Mouse (Mus musculus): ENCODE data around the gene Olfr513. TPM values are rescaled to one million over a fixed set of nuclear protein-coding genes. Genes with fewer than 3 reads are reported as not detected.

Olfr513 gene
- polyA plus RNA-seq (2015; fragmentation: Nextera tagmentation; extraction: Ambion mirVana) = not detected in 2 replicates

- no peak for ATAC-seq (ENCODE audit: low read depth)
- H3K27ac ChIP-seq (ENCODE audit: low read length) = no peak within 1 kb of the TSS
- no peak within 1 kb of the TSS for H3K4me3 ChIP-seq (ENCODE audit: low read depth, low read length)
- H3K4me2 ChIP-seq (ENCODE audit: low read depth, low read length) = no peak within 1 kb of the TSS
- 27% methylated on average over 1 of the region's 1 CpGs for WGBS (ENCODE audit: insufficient replicate concordance)
- no peaks in the 10 kb centered on the region for H3K27me3 ChIP-seq (ENCODE audit: control insufficient read depth, insufficient read depth, low read depth, low read length)
- no peaks in the 10 kb centered on the region for H3K4me1 ChIP-seq (ENCODE audit: control insufficient read depth, low read depth, low read length)
- no peaks in the 10 kb centered on the region for H3K9me3 ChIP-seq (replicated peaks; ENCODE audit: control insufficient read depth, low read length)
- no peak within 1 kb of the TSS for H3K9ac ChIP-seq (ENCODE audit: low read depth, low read length)
- no peaks in the 10 kb centered on the region for H3K36me3 ChIP-seq (ENCODE audit: control insufficient read depth, insufficient read depth)
Measured at GRCm38 (mm10) chr7:108750673-108751072, at the start of gene Olfr513. TSS of gene Olfr513 (plus strand) at chr7:108750973.

- no peak within 1 kb of the TSS for H3K27ac ChIP-seq (ENCODE audit: low read length)
- H3K4me1 ChIP-seq (ENCODE audit: control insufficient read depth, low read depth, low read length) = no peaks in the 10 kb centered on the region
- no peaks in the 10 kb centered on the region for H3K9me3 ChIP-seq (replicated peaks; ENCODE audit: control insufficient read depth, low read length)
- ATAC-seq (ENCODE audit: low read depth) = no peak
- H3K36me3 ChIP-seq (ENCODE audit: control insufficient read depth, insufficient read depth) = no peaks in the 10 kb centered on the region
- no peak within 1 kb of the TSS for H3K4me2 ChIP-seq (ENCODE audit: low read depth, low read length)
- H3K9ac ChIP-seq (ENCODE audit: low read depth, low read length) = no peak within 1 kb of the TSS
- H3K27me3 ChIP-seq (ENCODE audit: control insufficient read depth, insufficient read depth, low read depth, low read length) = no peaks in the 10 kb centered on the region
- no peak within 1 kb of the TSS for H3K4me3 ChIP-seq (ENCODE audit: low read depth, low read length)
Measured at GRCm38 (mm10) chr7:108713020-108713419, 37.8 kb upstream of the Olfr513 start, which contains the start of gene Olfr512. TSS of gene Olfr512 (plus strand) at chr7:108713320.

- Histone ChIP-seq H3K9me3 (replicated peaks; ENCODE audit: control insufficient read depth, low read length) (no peaks in the 10 kb centered on the region), H3K4me2 (ENCODE audit: low read depth, low read length) (no peak overlapping the region), H3K27ac (ENCODE audit: low read length) (no peak overlapping the region), H3K4me3 (ENCODE audit: low read depth, low read length) (no peak overlapping the region), H3K36me3 (ENCODE audit: control insufficient read depth, insufficient read depth) (no peaks in the 10 kb centered on the region), H3K9ac (ENCODE audit: low read depth, low read length) (no peak overlapping the region), H3K4me1 (ENCODE audit: control insufficient read depth, low read depth, low read length) (no peaks in the 10 kb centered on the region), H3K27me3 (ENCODE audit: control insufficient read depth, insufficient read depth, low read depth, low read length) (no peaks in the 10 kb centered on the region)
- WGBS (ENCODE audit: insufficient replicate concordance) = 32% methylated on average over 3 of the region's 3 CpGs
- no peak for ATAC-seq (ENCODE audit: low read depth)
Measured at GRCm38 (mm10) chr7:108760411-108760810, 9.6 kb downstream of the Olfr513 start.

GRCm38 (mm10) chr7:108797205-108797933 lies 46.6 kb downstream of the Olfr513 start:
- WGBS (ENCODE audit: insufficient replicate concordance) = 31% methylated on average over 1 of the region's 1 CpGs
- H3K4me3 ChIP-seq (ENCODE audit: low read depth, low read length) = no peak overlapping the region
- H3K4me2 ChIP-seq (ENCODE audit: low read depth, low read length) = no peak overlapping the region
- H3K9ac ChIP-seq (ENCODE audit: low read depth, low read length) = no peak overlapping the region
- ATAC-seq (ENCODE audit: low read depth) = no peak
- H3K9me3 ChIP-seq (replicated peaks; ENCODE audit: control insufficient read depth, low read length) = no peaks in the 10 kb centered on the region
- no peak overlapping the region for H3K27ac ChIP-seq (ENCODE audit: low read length)
- no peaks in the 10 kb centered on the region for H3K4me1 ChIP-seq (ENCODE audit: control insufficient read depth, low read depth, low read length)
- H3K27me3 ChIP-seq (ENCODE audit: control insufficient read depth, insufficient read depth, low read depth, low read length) = no peaks in the 10 kb centered on the region
- no peaks in the 10 kb centered on the region for H3K36me3 ChIP-seq (ENCODE audit: control insufficient read depth, insufficient read depth)

Other genes starting within 250 kb of the Olfr513 start
- gene Olfr502, start 225.9 kb upstream of the Olfr513 start, polyA plus RNA-seq (2015; fragmentation: Nextera tagmentation; extraction: Ambion mirVana) = not detected in 2 replicates
- gene Olfr503, start 206.4 kb upstream of the Olfr513 start, polyA plus RNA-seq (2015; fragmentation: Nextera tagmentation; extraction: Ambion mirVana) = not detected in 2 replicates
- not detected in 2 replicates for gene Olfr504, start 185.2 kb upstream of the Olfr513 start, polyA plus RNA-seq (2015; fragmentation: Nextera tagmentation; extraction: Ambion mirVana)
- not detected in 2 replicates for gene Olfr506, start 140.2 kb upstream of the Olfr513 start, polyA plus RNA-seq (2015; fragmentation: Nextera tagmentation; extraction: Ambion mirVana)
- not detected in 2 replicates for gene Olfr507, start 129.2 kb upstream of the Olfr513 start, polyA plus RNA-seq (2015; fragmentation: Nextera tagmentation; extraction: Ambion mirVana)
- gene Olfr508, start 121.0 kb upstream of the Olfr513 start, polyA plus RNA-seq (2015; fragmentation: Nextera tagmentation; extraction: Ambion mirVana) = not detected in 2 replicates
- not detected in 2 replicates for gene Olfr509, start 99.1 kb upstream of the Olfr513 start, polyA plus RNA-seq (2015; fragmentation: Nextera tagmentation; extraction: Ambion mirVana)
- not detected in 2 replicates for gene Olfr510, start 84.6 kb upstream of the Olfr513 start, polyA plus RNA-seq (2015; fragmentation: Nextera tagmentation; extraction: Ambion mirVana)
- gene Olfr512, start 37.7 kb upstream of the Olfr513 start, polyA plus RNA-seq (2015; fragmentation: Nextera tagmentation; extraction: Ambion mirVana) = not detected in 2 replicates
- gene Olfr514, start 75.0 kb downstream of the Olfr513 start, polyA plus RNA-seq (2015; fragmentation: Nextera tagmentation; extraction: Ambion mirVana) = not detected in 2 replicates
- gene Olfr516, start 99.6 kb downstream of the Olfr513 start, polyA plus RNA-seq (2015; fragmentation: Nextera tagmentation; extraction: Ambion mirVana) = not detected in 2 replicates
- gene Olfr517, start 121.4 kb downstream of the Olfr513 start, polyA plus RNA-seq (2015; fragmentation: Nextera tagmentation; extraction: Ambion mirVana) = not detected in 2 replicates
- gene Olfr518, start 134.0 kb downstream of the Olfr513 start, polyA plus RNA-seq (2015; fragmentation: Nextera tagmentation; extraction: Ambion mirVana) = not detected in 2 replicates
- not detected in 2 replicates for gene Olfr519, start 143.4 kb downstream of the Olfr513 start, polyA plus RNA-seq (2015; fragmentation: Nextera tagmentation; extraction: Ambion mirVana)
- gene Nlrp10, start 179.2 kb downstream of the Olfr513 start, polyA plus RNA-seq (2015; fragmentation: Nextera tagmentation; extraction: Ambion mirVana) = 0.04 TPM in 1 of 2 replicates, not detected in the other
- 28.0 and 29.1 TPM in 2 replicates for gene Eif3f, start 183.4 kb downstream of the Olfr513 start, polyA plus RNA-seq (2015; fragmentation: Nextera tagmentation; extraction: Ambion mirVana)
- 0.05 and 0.11 TPM in 2 replicates for gene Tub, start 199.4 kb downstream of the Olfr513 start, polyA plus RNA-seq (2015; fragmentation: Nextera tagmentation; extraction: Ambion mirVana)